Mouse (Mus musculus) liver, embryonic 14.5 days (tissue): ENCODE results near the gene Hectd4.

ENCODE experiments used
- CTCF ChIP-seq: IDR thresholded peaks from 2 replicates; pipeline ENCODE4 v1.5.1; 2016; ENCODE audit warnings: antibody characterized with exemption, low read depth, control low read depth
- EP300 ChIP-seq: IDR thresholded peaks from 2 replicates; pipeline ENCODE4 v1.6.1; 2016; ENCODE audit warnings: antibody characterized with exemption, low read depth

DNA sequence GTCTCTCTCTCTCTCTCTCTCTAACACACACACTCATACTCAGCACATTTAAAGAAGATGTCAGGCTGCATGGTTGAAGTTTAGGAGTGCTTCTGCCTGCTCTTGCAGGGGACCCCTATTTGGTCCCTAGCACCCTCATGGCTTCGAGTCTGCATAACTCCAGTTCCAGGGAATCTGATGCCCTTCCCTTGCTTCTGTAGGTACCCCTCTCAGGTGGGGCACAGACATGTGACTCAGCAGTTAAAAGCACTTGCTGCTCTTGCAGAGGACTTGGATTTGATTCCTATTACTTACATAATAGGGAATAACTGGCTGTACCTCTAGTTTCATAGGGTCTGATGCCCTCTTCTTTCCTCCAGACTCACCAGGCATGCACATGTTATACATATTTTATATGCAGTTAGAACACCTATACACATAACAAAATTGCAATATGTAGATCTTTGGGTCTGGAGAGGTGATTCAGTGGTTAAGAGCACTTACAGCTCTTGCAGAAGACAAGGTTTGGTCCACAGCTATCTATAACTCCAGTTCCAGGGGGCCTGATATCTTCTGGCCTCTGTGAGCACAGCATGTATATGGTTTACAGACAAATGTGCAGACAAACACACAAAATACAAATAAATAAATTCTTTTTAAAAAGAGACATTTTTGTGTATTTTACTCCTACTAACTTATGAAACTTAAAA, 23.8 kb downstream of the Hectd4 start:
- TF ChIP-seq EP300 (no peak), CTCF (no peak)
